Mouse (Mus musculus) limb, embryonic 11.5 days (tissue): ENCODE data around the gene P2rx4. TPM values are rescaled to one million over a fixed set of nuclear protein-coding genes. Genes with fewer than 3 reads are reported as not detected.
A peak's percentile ranks its signal among the peaks of the same experiment; 100 is the strongest.

Experiments
- ATAC-seq: fragments of 200-750 bp; cut with Nextera tagmentation; 2 replicates; pipeline ENCODE4 v1.8.0; 2017; ENCODE audit warnings: low read depth; ENCODE audit not compliant: insufficient number of reproducible peaks, low FRiP score, low TSS enrichment
- DNase-seq: peaks from one replicate; pipeline ENCODE4 v3.0.0-alpha.2; 2015; ENCODE audit warnings: low spot score
- H3K27ac ChIP-seq: fragments of 300-500 bp; sonication (generic); replicated peaks from 2 replicates; pipeline ENCODE4 v1.5.1; 2014; ENCODE audit warnings: low read depth, mild to moderate bottlenecking, low read length
- H3K27me3 ChIP-seq: fragments of 300-500 bp; sonication (generic); 2 replicates; pipeline ENCODE4 v1.6.1; 2014; ENCODE audit warnings: mild to moderate bottlenecking, low read length, mixed read lengths; ENCODE audit not compliant: control insufficient read depth, insufficient read depth
- H3K36me3 ChIP-seq: fragments of 300-500 bp; sonication (generic); 2 replicates; pipeline ENCODE4 v1.6.1; 2014; ENCODE audit warnings: mild to moderate bottlenecking, low read length, moderate library complexity, mixed read lengths; ENCODE audit not compliant: control insufficient read depth, insufficient read depth
- H3K4me1 ChIP-seq: fragments of 300-500 bp; sonication (generic); 2 replicates; pipeline ENCODE4 v1.6.1; 2014; ENCODE audit warnings: low read length, mixed read lengths; ENCODE audit not compliant: control insufficient read depth, insufficient read depth
- H3K4me2 ChIP-seq: fragments of 300-500 bp; sonication (generic); 2 replicates; pipeline ENCODE4 v1.6.1; 2014; ENCODE audit warnings: low read depth, mild to moderate bottlenecking, moderate library complexity; ENCODE audit not compliant: severe bottlenecking
- H3K4me3 ChIP-seq: fragments of 300-500 bp; sonication (generic); 2 replicates; pipeline ENCODE4 v1.5.1; 2014; ENCODE audit warnings: low read depth, low read length
- H3K9ac ChIP-seq: fragments of 300-500 bp; sonication (generic); 2 replicates; pipeline ENCODE4 v1.6.1; 2014; ENCODE audit warnings: mild to moderate bottlenecking, low read length
- H3K9me3 ChIP-seq: fragments of 300-500 bp; sonication (generic); 2 replicates; pipeline ENCODE4 v1.6.1; 2016; ENCODE audit warnings: low read length; ENCODE audit not compliant: control insufficient read depth
- WGBS: fragments of 180-500 bp; shearing (Covaris S2); extraction: QIAGEN DNeasy Blood & Tissue Kit; methylation state at CpG from one replicate; pipeline ENCODE4 v1.1.7; 2014; 5-methylcytosine and 5-hydroxymethylcytosine counted together
- polyA plus RNA-seq: library from polyadenylated mRNA; unstranded; fragments of >200 nt; fragmentation: Nextera tagmentation; extraction: Ambion mirVana; gene quantifications from 2 replicates; pipeline ENCODE4 v1.2.1, GENCODE M21; 2014

Gene P2rx4
- polyA plus RNA-seq, 1 experiment from 2014 or later, result 4.9 TPM

DNA sequence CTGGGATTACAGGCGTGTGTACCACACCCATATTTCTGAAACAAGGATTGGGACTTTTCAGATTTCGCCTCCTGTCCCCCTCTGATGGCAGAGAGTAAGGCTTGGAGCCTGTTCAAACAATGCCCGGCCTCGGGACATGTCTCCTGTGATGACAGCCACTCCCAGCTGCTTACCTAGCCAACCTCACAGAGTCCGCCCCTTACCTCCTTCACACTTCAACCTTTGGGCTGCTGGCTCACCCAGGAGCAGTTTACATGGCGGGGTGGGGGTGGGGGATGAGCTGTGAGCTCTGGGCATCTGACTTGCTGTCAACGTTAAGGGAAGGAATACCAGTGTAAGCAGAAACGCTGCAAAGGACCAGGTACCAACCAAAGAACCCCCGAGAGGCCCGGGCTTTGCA is 23.4 kb downstream of the P2rx4 start:
- H3K4me2 ChIP-seq, result no peak overlapping the region
- no peak overlapping the region for H3K9ac ChIP-seq
- peaks cover 7% of the 10 kb centered on the region; the same call in 1 of the 2 replicates for H3K4me1 ChIP-seq
- H3K36me3 ChIP-seq, result peaks cover 3% of the 10 kb centered on the region; the same call in 1 of the 2 replicates
- no peak for DNase-seq
- H3K9me3 ChIP-seq, result no peaks in the 10 kb centered on the region
- no peaks in the 10 kb centered on the region for H3K27me3 ChIP-seq
- H3K4me3 ChIP-seq, result no peak overlapping the region
- ATAC-seq, result no peak
- 85% methylated on average over 10 of the region's 10 CpGs for WGBS
- no peak overlapping the region for H3K27ac ChIP-seq

DNA sequence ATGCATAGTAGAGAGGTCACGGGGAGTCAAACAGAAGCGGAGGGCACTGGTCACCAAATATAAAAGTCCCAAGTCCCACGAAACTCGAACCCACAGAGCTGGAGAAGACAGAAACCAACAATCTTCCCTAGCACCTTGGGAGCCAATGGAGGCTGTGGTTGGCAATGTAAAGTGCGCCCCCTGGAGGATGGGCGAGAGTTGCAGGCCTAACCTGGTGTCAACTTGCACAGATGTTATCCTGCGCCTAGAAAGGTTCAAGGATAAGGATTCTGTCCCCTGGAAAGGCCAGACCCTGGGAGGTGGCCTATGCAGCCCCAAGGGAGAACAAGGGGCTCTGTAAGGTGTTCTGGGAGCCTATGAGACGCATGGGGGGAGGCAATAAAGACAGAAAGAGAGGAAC is 24.0 kb downstream of the P2rx4 start:
- H3K4me1 ChIP-seq, result peaks cover 7% of the 10 kb centered on the region; the same call in 1 of the 2 replicates
- peak; percentile 64 for DNase-seq
- no peaks in the 10 kb centered on the region for H3K9me3 ChIP-seq
- ATAC-seq, result no peak
- 68% methylated on average over 8 of the region's 8 CpGs for WGBS
- H3K4me3 ChIP-seq, result no peak overlapping the region
- no peak overlapping the region for H3K4me2 ChIP-seq
- H3K9ac ChIP-seq, result no peak overlapping the region
- peaks cover 3% of the 10 kb centered on the region; the same call in 1 of the 2 replicates for H3K36me3 ChIP-seq
- 0 out of 2 replicates have a peak overlapping the region, but pooled peaks have one; percentile 21 for H3K27ac ChIP-seq
- H3K27me3 ChIP-seq, result no peaks in the 10 kb centered on the region

DNA sequence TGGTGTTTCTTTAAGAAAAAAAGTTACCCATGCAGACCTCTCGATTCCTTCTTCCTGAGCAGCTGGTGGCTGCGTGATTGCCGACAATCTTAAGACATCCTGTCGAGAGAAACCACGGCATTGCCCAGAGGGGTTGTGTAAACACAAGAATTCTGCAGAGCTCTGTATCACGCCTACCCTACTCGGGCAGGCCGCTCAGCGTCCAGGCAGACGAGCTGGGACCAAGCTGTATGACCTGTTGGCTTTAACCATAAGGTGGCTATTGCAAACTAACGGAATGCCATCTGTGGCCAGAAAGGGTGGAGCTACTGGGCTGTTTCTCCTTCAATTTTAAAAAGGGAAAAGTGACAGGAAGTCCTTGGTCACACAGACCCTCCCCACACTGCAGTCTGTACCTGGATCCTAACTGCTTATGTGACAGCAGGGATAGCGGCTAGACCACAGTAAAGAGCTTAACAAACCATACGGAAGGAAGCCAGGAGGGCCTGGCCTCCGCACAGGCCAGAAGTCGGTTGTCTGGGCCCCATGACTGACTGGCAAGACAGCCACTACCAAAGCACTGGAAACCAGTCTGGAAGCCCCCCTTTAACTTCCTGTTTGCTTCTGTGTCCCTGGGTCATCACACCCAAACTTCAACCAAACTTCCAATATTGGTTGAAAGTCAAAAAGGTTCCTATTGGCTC is 24.8 kb downstream of the P2rx4 start:
- H3K4me2 ChIP-seq, result peak overlapping the region; percentile 25; the same call in 1 of the 2 replicates
- WGBS, result 40% methylated on average over 15 of the region's 15 CpGs

DNA sequence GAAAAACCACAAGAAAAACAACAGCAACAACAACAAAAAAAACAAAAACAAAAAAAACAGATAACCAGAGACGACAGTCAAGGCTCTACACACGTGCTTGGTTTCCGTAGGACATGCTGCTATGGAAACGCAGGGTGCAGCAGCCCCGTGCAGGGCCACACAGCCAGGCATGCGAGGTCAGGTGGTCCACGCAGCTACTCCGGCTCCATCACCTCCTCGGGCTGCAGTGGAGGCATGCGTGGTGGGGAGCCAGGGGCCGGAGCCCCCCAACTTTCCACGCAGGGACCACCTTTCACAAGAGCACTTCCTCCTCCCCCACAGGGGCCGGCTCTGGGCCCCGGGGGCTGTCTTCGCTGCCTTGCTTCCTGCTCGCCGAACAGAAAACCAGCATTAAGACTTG is 26.5 kb downstream of the P2rx4 start:
- peaks cover 6% of the 10 kb centered on the region for H3K36me3 ChIP-seq
- WGBS, result 75% methylated on average over 17 of the region's 17 CpGs
- no peak overlapping the region for H3K4me2 ChIP-seq
- ATAC-seq, result no peak
- no peak for DNase-seq
- H3K4me1 ChIP-seq, result peaks cover 7% of the 10 kb centered on the region; the same call in 1 of the 2 replicates
- no peaks in the 10 kb centered on the region for H3K27me3 ChIP-seq
- H3K4me3 ChIP-seq, result no peak overlapping the region
- no peaks in the 10 kb centered on the region for H3K9me3 ChIP-seq
- no peak overlapping the region for H3K9ac ChIP-seq
- H3K27ac ChIP-seq, result no peak overlapping the region

More for the DNA sequence above, 24.8 kb downstream of the P2rx4 start:
- H3K9me3 ChIP-seq, result no peaks in the 10 kb centered on the region
- no peak overlapping the region for H3K9ac ChIP-seq
- H3K4me1 ChIP-seq, result peaks cover 7% of the 10 kb centered on the region; the same call in 1 of the 2 replicates
- peak overlapping the region; percentile 0; the same call in 1 of the 2 replicates for H3K27ac ChIP-seq
- H3K27me3 ChIP-seq, result no peaks in the 10 kb centered on the region
- ATAC-seq, result no peak
- H3K4me3 ChIP-seq, result no peak overlapping the region
- peaks cover 6% of the 10 kb centered on the region for H3K36me3 ChIP-seq
- DNase-seq, result peak; percentile 34

DNA sequence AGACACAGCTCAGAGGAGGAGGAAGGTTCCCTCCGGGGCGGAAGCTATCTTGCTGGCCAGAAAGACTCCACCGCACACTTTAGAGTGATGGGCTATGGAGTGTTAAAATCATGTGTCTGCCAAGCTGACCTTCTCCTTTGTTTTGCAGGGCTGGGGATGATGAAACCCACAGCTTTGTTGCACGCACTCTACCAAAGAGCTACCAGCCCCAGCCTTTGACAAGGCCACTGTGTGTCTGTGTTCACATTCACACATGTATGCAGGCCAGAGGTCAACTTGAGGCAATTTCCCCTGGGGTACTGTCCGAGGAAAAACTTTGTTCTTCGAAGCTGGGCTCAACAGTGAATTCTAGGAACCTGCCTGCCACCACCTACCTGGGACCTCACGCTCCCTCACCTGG is 28.5 kb downstream of the P2rx4 start:
- H3K4me2 ChIP-seq, result no peak overlapping the region
- H3K27me3 ChIP-seq, result no peaks in the 10 kb centered on the region
- H3K9me3 ChIP-seq, result no peaks in the 10 kb centered on the region
- peaks cover 7% of the 10 kb centered on the region; the same call in 1 of the 2 replicates for H3K4me1 ChIP-seq
- H3K4me3 ChIP-seq, result no peak overlapping the region
- no peak overlapping the region for H3K27ac ChIP-seq
- DNase-seq (no peak), ATAC-seq (no peak)
- H3K9ac ChIP-seq, result no peak overlapping the region
- WGBS, result 92% methylated on average over 7 of the region's 7 CpGs
- H3K36me3 ChIP-seq, result peaks cover 6% of the 10 kb centered on the region

DNA sequence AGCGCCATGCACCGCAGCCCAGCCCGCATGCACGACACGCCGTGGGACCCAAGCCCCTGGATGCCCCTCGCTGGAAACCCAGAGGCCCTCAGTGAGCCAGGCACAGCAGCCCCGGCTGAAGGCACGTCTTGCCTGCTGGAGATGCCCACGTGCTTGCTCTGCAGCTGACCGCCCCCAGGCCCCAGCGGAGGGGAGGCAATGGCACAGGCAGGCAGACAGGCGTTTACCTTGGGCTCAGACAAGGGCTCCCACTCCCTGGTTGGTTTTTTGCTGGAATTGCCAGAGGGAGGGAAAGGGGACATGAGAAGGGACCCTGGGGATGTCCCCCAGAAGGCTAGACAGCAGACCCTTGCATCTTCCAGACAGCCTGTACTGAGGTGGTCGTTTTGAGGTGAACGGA is 29.4 kb downstream of the P2rx4 start:
- 91% methylated on average over 15 of the region's 15 CpGs for WGBS
- no peak for ATAC-seq
- H3K4me2 ChIP-seq, result no peak overlapping the region

DNA sequence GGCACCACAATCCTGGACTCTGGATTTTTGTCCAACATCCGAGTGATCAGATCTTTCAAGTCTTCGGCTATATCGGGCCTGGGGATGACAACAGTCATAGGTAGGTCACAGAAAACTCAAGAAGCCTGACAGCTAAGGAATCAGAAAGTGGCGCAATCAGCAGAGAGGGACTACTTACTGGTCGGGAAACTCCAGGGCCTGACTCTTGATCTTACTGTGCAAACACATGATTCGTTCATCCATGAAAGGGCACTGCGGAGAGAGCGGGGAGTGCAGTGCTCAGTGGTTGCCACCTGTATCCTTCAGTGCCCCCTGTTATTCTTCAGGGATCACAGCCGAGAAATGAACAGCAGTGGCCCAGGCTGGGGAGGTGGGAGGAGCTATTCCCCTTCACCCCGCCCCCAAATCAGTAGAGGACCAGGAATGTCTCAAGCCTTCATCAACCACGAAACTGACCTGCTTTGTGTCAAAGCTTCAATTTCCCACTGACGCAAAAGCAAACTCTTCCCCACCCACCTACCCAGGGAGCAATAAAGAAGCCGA is 36.6 kb downstream of the P2rx4 start:
- no peaks in the 10 kb centered on the region for H3K4me1 ChIP-seq
- no peak for ATAC-seq

More for the DNA sequence above, 29.4 kb downstream of the P2rx4 start:
- H3K27ac ChIP-seq, result no peak overlapping the region
- no peak overlapping the region for H3K4me3 ChIP-seq
- no peak for DNase-seq
- H3K9me3 ChIP-seq, result no peaks in the 10 kb centered on the region
- H3K4me1 ChIP-seq, result peaks cover 3% of the 10 kb centered on the region; the same call in 1 of the 2 replicates
- H3K9ac ChIP-seq, result no peak overlapping the region
- no peaks in the 10 kb centered on the region for H3K27me3 ChIP-seq
- peaks cover 6% of the 10 kb centered on the region for H3K36me3 ChIP-seq

DNA sequence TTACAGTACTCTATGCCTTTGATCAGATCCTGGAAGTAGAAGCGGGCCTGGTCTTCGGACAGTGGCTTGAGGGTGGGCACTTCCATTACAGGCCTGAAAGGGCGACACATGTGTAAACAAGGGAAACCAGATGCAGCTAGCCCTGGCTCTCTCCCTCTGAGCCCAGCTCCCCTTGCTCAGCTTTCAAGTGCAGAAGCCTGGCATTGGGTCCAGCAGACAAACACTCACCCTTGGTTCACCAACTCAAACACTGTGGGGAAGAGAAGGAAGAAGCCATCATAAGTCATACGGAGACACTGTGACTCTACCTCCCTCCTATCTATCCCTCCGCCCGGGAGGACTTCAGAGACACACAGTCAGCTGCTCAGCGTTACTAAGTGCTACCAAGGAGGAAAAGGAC is 40.6 kb downstream of the P2rx4 start:
- H3K4me2 ChIP-seq, result no peak overlapping the region
- DNase-seq (no peak), ATAC-seq (no peak)
- H3K9ac ChIP-seq, result no peak overlapping the region
- H3K4me3 ChIP-seq, result no peak overlapping the region
- no peaks in the 10 kb centered on the region; the same call in 1 of the 2 replicates for H3K36me3 ChIP-seq
- no peak overlapping the region for H3K27ac ChIP-seq
- no peaks in the 10 kb centered on the region for H3K4me1 ChIP-seq
- WGBS, result 64% methylated on average over 7 of the region's 7 CpGs
- no peaks in the 10 kb centered on the region for H3K9me3 ChIP-seq
- H3K27me3 ChIP-seq, result no peaks in the 10 kb centered on the region

More for the DNA sequence above, 36.6 kb downstream of the P2rx4 start:
- WGBS, result 88% methylated on average over 13 of the region's 13 CpGs
- H3K9ac ChIP-seq, result no peak overlapping the region
- H3K27ac ChIP-seq, result no peak overlapping the region
- H3K4me2 ChIP-seq, result no peak overlapping the region
- H3K27me3 ChIP-seq, result no peaks in the 10 kb centered on the region
- no peak for DNase-seq
- no peaks in the 10 kb centered on the region for H3K9me3 ChIP-seq
- H3K36me3 ChIP-seq, result no peaks in the 10 kb centered on the region; the same call in 1 of the 2 replicates
- no peak overlapping the region for H3K4me3 ChIP-seq
